Mouse (Mus musculus) induced T-regulatory cell, adult 2 months (primary cell): ENCODE measurements around the gene Gm3233.
"Not testable (repeated sequence)": the region's sequence is repeated elsewhere in the genome, so short reads cannot be mapped to it uniquely, and the experiment has no call there.

ENCODE experiments used
- DNase-seq: peaks from one replicate; pipeline ENCODE4 v3.0.0-alpha.2; 2012; ENCODE audit warnings: low read depth

Gm3233 gene

DNA sequence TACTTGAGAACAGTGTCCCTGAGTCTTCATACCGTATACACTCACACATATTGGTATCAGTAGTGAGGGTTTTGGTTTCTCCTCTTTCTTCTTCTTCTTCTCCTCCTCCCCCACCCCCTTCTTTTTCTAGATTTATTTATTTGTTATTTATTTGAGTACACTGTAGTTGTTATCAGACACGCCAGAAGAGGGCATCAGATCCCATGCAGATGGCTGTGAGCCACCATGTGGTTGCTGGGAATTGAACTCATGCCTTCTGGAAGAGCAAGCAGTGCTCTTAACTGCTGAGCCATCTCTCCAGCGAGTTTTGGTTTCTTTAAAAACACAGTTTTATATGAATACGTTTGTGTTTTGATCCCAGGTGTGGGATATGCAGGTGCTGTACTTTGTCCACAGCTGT, 31.2 kb downstream of the Gm3233 start:
- no peak for DNase-seq

DNA sequence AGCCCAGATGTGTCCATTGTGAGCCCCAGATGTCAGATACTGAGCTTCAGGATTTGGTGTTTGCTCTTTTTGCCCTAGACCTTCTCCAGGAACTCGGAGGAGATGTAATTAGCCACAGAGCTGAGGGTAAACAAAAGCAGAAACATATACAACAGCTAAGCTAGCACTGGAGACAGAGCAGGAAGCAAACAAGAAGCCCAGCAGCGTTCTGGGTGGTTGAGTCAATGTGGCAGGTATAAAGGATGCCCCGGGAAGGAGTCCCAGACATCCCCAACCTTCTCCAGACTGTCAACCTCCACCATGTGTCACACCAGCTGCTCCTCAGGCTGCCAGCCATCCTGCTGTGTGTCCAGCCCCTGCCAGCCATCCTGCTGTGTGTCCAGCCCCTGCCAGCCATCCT, 33.3 kb downstream of the Gm3233 start, which contains the start of gene Gm10100:
Gene Gm10100 (plus strand): TSS at position 301 of the 400 bp plus-strand sequence.
- DNase-seq = no peak

DNA sequence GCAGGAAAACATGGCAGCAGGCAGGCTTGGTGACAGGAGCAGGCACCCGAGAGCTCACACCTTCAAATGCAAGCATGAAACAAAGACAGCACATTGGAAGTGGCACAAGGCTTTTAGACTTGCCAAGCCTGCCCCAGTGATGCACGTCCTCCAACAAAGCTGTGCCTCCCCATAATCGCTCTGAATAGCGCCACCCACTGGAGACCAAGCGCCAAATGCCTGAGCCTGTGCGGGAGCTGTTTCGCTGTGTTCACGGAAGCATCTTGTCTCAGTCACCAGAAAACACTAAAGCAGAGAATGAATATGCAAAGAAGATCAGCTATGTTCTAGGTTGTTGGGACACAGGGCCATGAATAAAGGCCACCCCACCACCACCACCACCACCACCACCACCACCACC, 34.6 kb downstream of the Gm3233 start:
- peak; percentile 3 for DNase-seq

- DNase-seq = not testable (repeated sequence)
Observed at GRCm38 (mm10) chr10:77720299-77720698, 39.2 kb downstream of the Gm3233 start, which contains the start of gene Krtap12-1. Gene Krtap12-1 (plus strand): TSS chr10:77720599.

GRCm38 (mm10) chr10:77715507-77715906, 44.0 kb downstream of the Gm3233 start, which contains the start of gene Gm10142:
Gene Gm10142 (plus strand): TSS chr10:77715807.
- no peak for DNase-seq

DNA sequence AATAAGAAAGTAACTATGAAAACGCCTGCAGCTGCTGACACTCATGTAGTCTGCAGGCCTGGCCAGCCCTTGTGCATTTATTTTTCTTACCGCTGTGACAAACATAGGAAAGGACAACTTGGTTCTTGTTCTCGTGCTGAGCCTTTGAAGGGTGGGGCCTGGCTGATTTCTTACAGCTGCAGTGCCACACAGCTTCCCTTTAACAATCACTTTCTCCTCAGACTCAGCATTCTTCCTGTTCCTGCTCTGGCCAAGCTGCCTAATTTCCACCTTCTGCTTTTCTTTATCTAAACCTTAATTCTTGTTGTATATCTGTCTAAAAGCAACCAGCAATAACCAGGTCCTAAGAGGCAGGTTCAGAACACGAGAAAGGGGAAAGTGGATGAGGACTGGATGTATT, 45.7 kb downstream of the Gm3233 start:
- no peak for DNase-seq

DNA sequence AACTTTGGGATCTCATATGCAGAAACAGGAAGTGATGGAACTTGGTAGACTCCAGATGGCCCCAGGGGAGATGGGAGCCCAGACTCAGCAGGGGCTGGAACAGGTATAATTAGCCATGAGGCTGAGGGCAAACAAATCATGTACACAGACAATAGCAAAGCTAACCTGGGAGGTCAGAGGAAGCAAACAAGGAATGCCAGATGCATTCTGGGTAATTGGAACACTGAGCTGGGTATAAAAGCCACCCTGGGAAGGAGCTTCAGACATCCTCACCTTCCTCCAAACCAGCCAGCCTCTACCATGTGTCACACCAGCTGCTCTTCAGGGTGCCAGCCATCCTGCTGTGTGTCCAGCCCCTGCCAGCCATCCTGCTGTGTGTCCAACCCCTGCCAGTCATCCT, 48.3 kb downstream of the Gm3233 start, which contains the start of gene Gm10024:
Gene Gm10024 (plus strand): TSS at position 301 of the 400 bp plus-strand sequence.
- not testable (repeated sequence) for DNase-seq

DNA sequence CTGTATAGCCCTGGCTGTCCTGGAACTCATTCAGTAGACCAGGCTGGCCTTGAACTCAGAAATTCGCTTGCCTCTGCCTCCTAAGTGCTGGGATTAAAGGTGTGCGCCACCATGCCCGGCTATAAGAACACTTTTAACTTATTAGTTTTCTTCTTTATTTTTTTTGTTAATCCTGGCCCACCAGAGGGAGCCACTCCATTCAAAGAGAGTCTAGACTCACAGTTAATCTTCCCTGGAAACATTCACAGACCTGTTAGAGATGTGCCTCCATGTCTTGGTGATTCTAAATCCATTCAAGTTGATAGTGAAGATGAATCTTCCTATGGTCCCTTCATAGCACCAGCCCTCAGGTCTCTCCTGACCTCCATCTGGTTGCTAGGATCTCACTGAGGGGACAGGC, 49.7 kb downstream of the Gm3233 start:
- no peak for DNase-seq
